Mouse (Mus musculus) small intestine, adult 2 months (tissue): ENCODE data around the gene Pde6d. TPM values are rescaled to one million over a fixed set of nuclear protein-coding genes. Genes with fewer than 3 reads are reported as not detected.

Source experiments
- H3K27ac ChIP-seq: fragments of 200-500 bp; 2 replicates; pipeline ENCODE4 v1.5.1; 2012; ENCODE audit warnings: low read depth, low read length, control low read depth, inconsistent platforms; ENCODE audit not compliant: insufficient read depth
- H3K27me3 ChIP-seq: fragments of 200-500 bp; 2 replicates; pipeline ENCODE4 v1.6.1; 2012; ENCODE audit warnings: mild to moderate bottlenecking, moderate library complexity, low read length, inconsistent platforms; ENCODE audit not compliant: control insufficient read depth, insufficient read depth
- H3K36me3 ChIP-seq: fragments of 200-500 bp; 2 replicates; pipeline ENCODE4 v1.6.1; 2012; ENCODE audit warnings: mild to moderate bottlenecking, low read length, control low read depth, inconsistent platforms; ENCODE audit not compliant: control insufficient read depth, insufficient read depth
- H3K4me1 ChIP-seq: fragments of 200-500 bp; 2 replicates; pipeline ENCODE4 v1.6.1; 2012; ENCODE audit warnings: low read length, inconsistent platforms, mixed read lengths; ENCODE audit not compliant: control insufficient read depth, insufficient read depth, insufficient read length
- H3K4me3 ChIP-seq: fragments of 200-500 bp; 2 replicates; pipeline ENCODE4 v1.5.1; 2012; ENCODE audit warnings: low read depth, mild to moderate bottlenecking, control low read depth, inconsistent platforms, low read length, moderate library complexity
- CTCF ChIP-seq: fragments of 200-500 bp; IDR thresholded peaks from 2 replicates; pipeline ENCODE4 v1.5.1; 2012; ENCODE audit warnings: low read depth, mild to moderate bottlenecking, control low read depth, inconsistent platforms, low read length, moderate library complexity, mixed read lengths; ENCODE audit not compliant: insufficient replicate concordance, insufficient read length; ENCODE audit errors: extremely low read depth
- POLR2A ChIP-seq: fragments of 200-500 bp; IDR thresholded peaks from 2 replicates; pipeline ENCODE4 v1.6.1; 2012; ENCODE audit warnings: low read depth, mild to moderate bottlenecking, control low read depth, inconsistent platforms, low read length, moderate library complexity
- WGBS: fragments of 180-500 bp; shearing (Covaris S2); methylation state at CpG from one replicate; pipeline ENCODE4 v1.1.7; 2018; 5-methylcytosine and 5-hydroxymethylcytosine counted together
- polyA plus RNA-seq: library from polyadenylated mRNA; depleted of rRNA; stranded (reverse); fragments of >200 nt; gene quantifications from 2 replicates; pipeline ENCODE4 v1.2.3, GENCODE M21; 2012

Pde6d gene
- polyA plus RNA-seq, 1 experiment, result 9.7 TPM

- no peak overlapping the region for H3K27ac ChIP-seq
- no peak overlapping the region for H3K4me3 ChIP-seq
- no peak for TF ChIP-seq CTCF
- no peak for TF ChIP-seq POLR2A
- WGBS, result 95% methylated on average over 5 of the region's 5 CpGs
- H3K27me3 ChIP-seq, result no peaks in the 10 kb centered on the region
- no peaks in the 10 kb centered on the region for H3K36me3 ChIP-seq
- peaks cover 31% of the 10 kb centered on the region for H3K4me1 ChIP-seq
Observed at GRCm38 (mm10) chr1:86506420-86506819, 76.0 kb downstream of the Pde6d start.

GRCm38 (mm10) chr1:86505461-86505860, 77.0 kb downstream of the Pde6d start:
- peak overlapping the region; percentile 91 for H3K27ac ChIP-seq
- no peak for TF ChIP-seq CTCF
- TF ChIP-seq POLR2A, result no peak
- peaks cover 38% of the 10 kb centered on the region for H3K4me1 ChIP-seq
- H3K4me3 ChIP-seq, result no peak overlapping the region
- no peaks in the 10 kb centered on the region for H3K36me3 ChIP-seq
- WGBS, result 73% methylated on average over 1 of the region's 1 CpGs
- no peaks in the 10 kb centered on the region for H3K27me3 ChIP-seq

- Histone ChIP-seq H3K4me3 (peak overlapping the region; percentile 78), H3K4me1 (peaks cover 39% of the 10 kb centered on the region), H3K27ac (peak overlapping the region; percentile 91), H3K27me3 (no peaks in the 10 kb centered on the region), H3K36me3 (no peaks in the 10 kb centered on the region)
- no peak for TF ChIP-seq POLR2A
- TF ChIP-seq CTCF, result no peak
- WGBS, result 7% methylated on average over 19 of the region's 19 CpGs
Observed at GRCm38 (mm10) chr1:86504697-86505421, 77.6 kb downstream of the Pde6d start.

GRCm38 (mm10) chr1:86503906-86504696, 78.3 kb downstream of the Pde6d start:
- Histone ChIP-seq H3K27ac (peak overlapping the region; percentile 91), H3K4me1 (peaks cover 34% of the 10 kb centered on the region; the same call in 1 of the 2 replicates), H3K36me3 (no peaks in the 10 kb centered on the region), H3K27me3 (no peaks in the 10 kb centered on the region), H3K4me3 (peak overlapping the region; percentile 78)
- WGBS, result under 1% methylated on average over 64 of the region's 64 CpGs
- TF ChIP-seq POLR2A (peak; percentile 56), CTCF (peak; percentile 60; the same call in 1 of the 2 replicates)

- Histone ChIP-seq H3K27ac (peak overlapping the region; percentile 91), H3K4me1 (peaks cover 41% of the 10 kb centered on the region), H3K27me3 (no peaks in the 10 kb centered on the region), H3K36me3 (no peaks in the 10 kb centered on the region), H3K4me3 (peak overlapping the region; percentile 78)
- TF ChIP-seq CTCF (no peak), POLR2A (no peak)
- 16% methylated on average over 16 of the region's 16 CpGs for WGBS
Observed at GRCm38 (mm10) chr1:86503165-86503747, 79.2 kb downstream of the Pde6d start.

- Histone ChIP-seq H3K36me3 (no peaks in the 10 kb centered on the region), H3K27me3 (no peaks in the 10 kb centered on the region), H3K27ac (peak overlapping the region; percentile 45), H3K4me3 (no peak overlapping the region), H3K4me1 (peaks cover 49% of the 10 kb centered on the region)
- WGBS, result 19% methylated on average over 17 of the region's 17 CpGs
- no peak for TF ChIP-seq CTCF
- TF ChIP-seq POLR2A, result no peak
Observed at GRCm38 (mm10) chr1:86502221-86503048, 80.0 kb downstream of the Pde6d start.
